Mouse (Mus musculus) small intestine, adult 2 months (tissue): ENCODE measurements around the gene Abhd12b.

Experiments used
- CTCF ChIP-seq: fragments of 200-500 bp; IDR thresholded peaks from 2 replicates; pipeline ENCODE4 v1.5.1; 2012; ENCODE audit warnings: low read depth, mild to moderate bottlenecking, control low read depth, inconsistent platforms, low read length, moderate library complexity, mixed read lengths; ENCODE audit not compliant: insufficient replicate concordance, insufficient read length; ENCODE audit errors: extremely low read depth
- POLR2A ChIP-seq: fragments of 200-500 bp; IDR thresholded peaks from 2 replicates; pipeline ENCODE4 v1.6.1; 2012; ENCODE audit warnings: low read depth, mild to moderate bottlenecking, control low read depth, inconsistent platforms, low read length, moderate library complexity

- TF ChIP-seq POLR2A (no peak), CTCF (no peak)
Measured at GRCm38 (mm10) chr12:70108104-70108503, 45.8 kb upstream of the Abhd12b start.
